Mouse (Mus musculus): ENCODE data around the gene Zfp689. TPM values are rescaled to one million over a fixed set of nuclear protein-coding genes. Genes with fewer than 3 reads are reported as not detected.
"Not testable (repeated sequence)": the region's sequence is repeated elsewhere in the genome, so short reads cannot be mapped to it uniquely, and the experiment has no call there.

Gene Zfp689
- polyA plus RNA-seq, 1 experiment from 2014 or later = 17.6 TPM

DNA sequence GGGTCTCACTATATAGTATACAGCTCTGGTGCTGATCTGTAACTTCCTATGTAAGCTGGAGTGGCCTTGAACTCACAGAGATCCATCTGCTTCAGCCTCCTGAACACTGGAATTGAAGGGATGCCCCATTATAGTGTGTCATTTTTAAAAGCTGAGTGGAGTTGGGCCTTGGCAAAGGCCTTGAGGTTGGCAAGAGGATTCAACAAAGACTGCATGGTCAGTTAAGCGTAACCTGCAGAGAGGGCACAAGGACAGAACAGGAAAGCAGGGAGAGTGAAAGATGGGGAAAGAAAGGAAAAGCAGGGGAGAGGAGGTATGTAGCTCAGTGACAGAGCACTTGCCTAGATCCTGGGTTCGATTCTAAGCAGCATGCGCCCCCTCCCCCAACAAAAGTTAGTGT lies 23.7 kb downstream of the Zfp689 start:
- ATAC-seq = no peak
- no peak overlapping the region for H3K4me2 ChIP-seq (ENCODE audit: low read length)
- no peak overlapping the region for H3K4me3 ChIP-seq (ENCODE audit: low read depth, low read length)
- H3K27me3 ChIP-seq (ENCODE audit: control insufficient read depth, insufficient read depth, low read depth, low read length) = no peaks in the 10 kb centered on the region
- no peak overlapping the region for H3K9ac ChIP-seq (ENCODE audit: low read depth, low read length)
- 85% methylated on average over 3 of the region's 3 CpGs for WGBS
- H3K9me3 ChIP-seq (replicated peaks; ENCODE audit: control insufficient read depth, low read length, poor library complexity, severe bottlenecking) = no peaks in the 10 kb centered on the region
- H3K4me1 ChIP-seq (ENCODE audit: control insufficient read depth, insufficient read depth, low read length) = peaks cover 5% of the 10 kb centered on the region
- H3K27ac ChIP-seq (ENCODE audit: low read length) = no peak overlapping the region
- H3K36me3 ChIP-seq (ENCODE audit: control insufficient read depth, insufficient read depth, low read length) = no peaks in the 10 kb centered on the region

DNA sequence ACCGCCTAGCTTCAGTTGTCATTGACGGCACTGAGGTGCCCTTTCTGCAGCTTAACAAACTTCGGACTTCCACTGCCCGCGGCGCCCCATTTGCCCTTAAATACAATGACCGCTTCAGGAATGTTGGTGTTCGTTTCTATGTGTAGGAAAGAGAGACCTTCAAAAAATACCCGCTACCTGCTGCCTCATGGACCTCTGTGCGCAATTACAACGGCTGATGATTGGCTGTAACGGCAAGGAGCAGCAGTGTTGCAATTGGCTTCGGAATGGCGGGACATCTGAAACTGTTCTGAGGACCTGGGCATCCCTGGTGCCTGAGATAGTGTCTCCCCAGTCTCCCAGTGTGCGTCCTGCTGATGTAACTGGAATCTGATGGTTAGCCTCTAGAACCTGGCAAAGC lies 26.7 kb downstream of the Zfp689 start:
- Histone ChIP-seq H3K4me3 (ENCODE audit: low read depth, low read length) (peak overlapping the region; percentile 74), H3K9me3 (replicated peaks; ENCODE audit: control insufficient read depth, low read length, poor library complexity, severe bottlenecking) (no peaks in the 10 kb centered on the region), H3K9ac (ENCODE audit: low read depth, low read length) (peak overlapping the region; percentile 95), H3K27me3 (ENCODE audit: control insufficient read depth, insufficient read depth, low read depth, low read length) (no peaks in the 10 kb centered on the region), H3K4me2 (ENCODE audit: low read length) (peak overlapping the region; percentile 93), H3K36me3 (ENCODE audit: control insufficient read depth, insufficient read depth, low read length) (no peaks in the 10 kb centered on the region), H3K27ac (ENCODE audit: low read length) (peak overlapping the region; percentile 82), H3K4me1 (ENCODE audit: control insufficient read depth, insufficient read depth, low read length) (peaks cover 5% of the 10 kb centered on the region)
- under 1% methylated on average over 15 of the region's 15 CpGs for WGBS
- ATAC-seq = peak; percentile 84

DNA sequence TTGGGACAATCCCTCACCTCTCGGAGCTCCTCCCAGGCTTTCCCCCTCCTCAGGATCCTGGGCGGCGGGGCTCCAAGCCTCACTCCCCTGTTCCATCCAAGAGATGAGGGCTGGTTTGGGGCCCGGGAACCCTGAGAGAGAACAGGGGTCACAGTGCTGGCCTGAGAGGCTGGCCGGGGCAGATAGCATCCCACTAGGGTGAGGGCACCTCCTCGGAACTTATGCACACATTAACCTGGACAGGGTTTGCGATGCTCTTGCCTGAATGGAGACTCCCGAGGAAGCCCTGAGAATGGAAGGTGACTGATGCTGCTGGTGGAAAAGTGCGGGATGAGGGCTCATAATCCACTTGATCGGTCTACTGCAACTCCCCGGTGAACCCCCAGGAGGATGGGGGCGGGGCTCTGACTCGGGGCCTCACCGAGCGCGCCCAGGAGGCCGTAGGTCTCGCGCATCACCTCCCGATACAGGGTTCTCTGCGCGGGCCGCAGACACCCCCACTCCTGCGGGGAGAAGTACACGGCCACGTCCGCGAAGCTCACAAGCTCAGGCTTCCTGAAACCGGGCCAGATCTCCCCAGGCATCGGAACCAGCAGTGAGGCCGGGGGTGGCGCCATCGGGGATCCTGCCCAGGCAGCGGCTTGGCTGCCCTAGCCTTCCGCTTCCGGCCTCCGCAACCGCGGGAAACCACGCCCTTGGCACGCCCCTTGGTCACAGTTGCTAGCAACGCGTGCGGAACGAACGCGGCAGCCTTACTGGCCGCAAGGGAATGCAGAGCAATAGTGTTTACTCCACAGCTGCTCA lies 27.4 kb downstream of the Zfp689 start, which contains the start of gene Zfp688:
Gene Zfp688 (minus strand): TSS at position 681 of the 804 bp plus-strand sequence.
- peak within 1 kb of the TSS; percentile 93 for H3K4me2 ChIP-seq (ENCODE audit: low read length)
- no peaks in the 10 kb centered on the region for H3K36me3 ChIP-seq (ENCODE audit: control insufficient read depth, insufficient read depth, low read length)
- peak; percentile 96 for ATAC-seq
- H3K4me3 ChIP-seq (ENCODE audit: low read depth, low read length) = peak within 1 kb of the TSS; percentile 74
- no peaks in the 10 kb centered on the region for H3K9me3 ChIP-seq (replicated peaks; ENCODE audit: control insufficient read depth, low read length, poor library complexity, severe bottlenecking)
- peak within 1 kb of the TSS; percentile 95 for H3K9ac ChIP-seq (ENCODE audit: low read depth, low read length)
- H3K27ac ChIP-seq (ENCODE audit: low read length) = peak within 1 kb of the TSS; percentile 82
- under 1% methylated on average over 48 of the region's 48 CpGs for WGBS
- H3K4me1 ChIP-seq (ENCODE audit: control insufficient read depth, insufficient read depth, low read length) = peaks cover 5% of the 10 kb centered on the region
- H3K27me3 ChIP-seq (ENCODE audit: control insufficient read depth, insufficient read depth, low read depth, low read length) = no peaks in the 10 kb centered on the region

DNA sequence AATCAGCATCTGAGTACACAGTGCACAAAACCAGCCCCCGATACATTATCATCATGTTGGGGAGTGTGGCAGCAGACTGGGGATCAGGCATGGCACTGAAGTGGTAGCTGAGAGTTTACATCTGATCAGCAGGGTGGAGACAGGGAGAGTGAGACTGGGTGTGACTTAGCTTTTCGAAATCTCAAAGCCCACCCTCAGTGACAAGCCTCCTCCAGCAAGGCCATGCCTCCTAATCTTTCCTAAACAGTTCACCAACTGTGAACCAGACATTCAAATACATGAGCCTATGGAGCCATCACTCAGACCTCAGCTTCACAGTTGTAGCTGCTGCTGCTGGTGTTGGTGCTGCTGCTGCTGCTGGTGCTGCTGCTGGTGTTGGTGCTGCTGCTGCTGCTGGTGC lies 37.5 kb downstream of the Zfp689 start:
- no peaks in the 10 kb centered on the region for H3K4me1 ChIP-seq (ENCODE audit: control insufficient read depth, insufficient read depth, low read length)
- H3K27ac ChIP-seq (ENCODE audit: low read length) = no peak overlapping the region
- H3K4me2 ChIP-seq (ENCODE audit: low read length) = no peak overlapping the region
- no peak overlapping the region for H3K9ac ChIP-seq (ENCODE audit: low read depth, low read length)
- no peak for ATAC-seq
- H3K36me3 ChIP-seq (ENCODE audit: control insufficient read depth, insufficient read depth, low read length) = no peaks in the 10 kb centered on the region
- no peaks in the 10 kb centered on the region for H3K27me3 ChIP-seq (ENCODE audit: control insufficient read depth, insufficient read depth, low read depth, low read length)
- no peaks in the 10 kb centered on the region for H3K9me3 ChIP-seq (replicated peaks; ENCODE audit: control insufficient read depth, low read length, poor library complexity, severe bottlenecking)
- 73% methylated on average over 2 of the region's 2 CpGs for WGBS
- no peak overlapping the region for H3K4me3 ChIP-seq (ENCODE audit: low read depth, low read length)

DNA sequence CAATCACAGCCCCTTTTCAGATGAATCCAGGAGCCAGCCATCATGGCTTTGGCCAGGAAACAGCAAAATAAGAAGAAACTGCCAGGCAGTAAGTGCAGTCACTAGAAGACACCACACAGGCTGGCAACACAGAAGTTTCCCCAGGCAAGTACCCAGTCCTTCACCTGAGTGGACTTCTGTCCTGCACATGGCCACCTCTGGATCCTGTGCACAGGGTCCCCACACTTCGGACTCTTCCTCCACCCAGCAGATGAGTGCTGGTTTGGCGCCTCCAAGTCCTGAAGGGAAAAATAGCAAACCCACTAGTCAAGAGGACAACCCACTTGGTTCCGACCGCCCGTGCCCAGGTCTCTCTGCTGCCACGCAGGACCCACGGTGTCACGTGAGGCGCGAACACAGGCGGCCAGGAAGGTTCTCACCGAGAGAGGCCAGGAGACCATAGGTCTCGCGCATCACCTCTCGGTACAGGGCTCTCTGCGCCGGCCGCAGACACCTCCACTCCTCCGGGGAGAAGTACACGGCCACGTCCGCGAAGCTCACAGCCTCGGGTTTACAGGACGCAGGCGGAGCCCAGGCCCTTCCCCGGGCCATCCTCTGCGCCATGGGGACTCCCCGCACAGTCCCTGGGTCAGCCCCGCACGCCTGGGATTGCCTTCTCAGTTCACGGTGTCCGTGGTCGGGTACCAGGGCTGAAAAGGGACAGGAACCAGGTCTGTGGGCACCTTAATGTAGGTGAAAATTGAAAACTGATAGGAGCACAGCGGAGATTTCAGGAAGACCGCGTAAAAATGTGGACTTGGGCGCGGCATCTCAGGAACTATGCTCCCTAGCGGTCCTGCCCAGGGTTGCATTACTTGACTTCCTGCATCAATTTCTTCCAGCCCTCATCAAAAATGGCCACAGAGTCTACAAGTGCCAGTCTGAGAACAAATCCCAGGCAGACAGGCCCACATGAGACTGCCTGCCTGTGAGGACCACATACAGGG lies 42.7 kb downstream of the Zfp689 start, which contains the start of gene Zfp764:
Gene Zfp764 (minus strand): TSS at position 821 of the 986 bp plus-strand sequence.
- ATAC-seq = peak; percentile 88
- Histone ChIP-seq H3K4me3 (ENCODE audit: low read depth, low read length) (peak within 1 kb of the TSS; percentile 53), H3K9ac (ENCODE audit: low read depth, low read length) (peak within 1 kb of the TSS; percentile 79), H3K27ac (ENCODE audit: low read length) (peak within 1 kb of the TSS; percentile 81), H3K4me2 (ENCODE audit: low read length) (peak within 1 kb of the TSS; percentile 83)
- H3K27me3 ChIP-seq (ENCODE audit: control insufficient read depth, insufficient read depth, low read depth, low read length); H3K9me3 ChIP-seq (replicated peaks; ENCODE audit: control insufficient read depth, low read length, poor library complexity, severe bottlenecking); H3K4me1 ChIP-seq (ENCODE audit: control insufficient read depth, insufficient read depth, low read length); H3K36me3 ChIP-seq (ENCODE audit: control insufficient read depth, insufficient read depth, low read length): not testable (repeated sequence)
- 6% methylated on average over 40 of the region's 40 CpGs for WGBS

DNA sequence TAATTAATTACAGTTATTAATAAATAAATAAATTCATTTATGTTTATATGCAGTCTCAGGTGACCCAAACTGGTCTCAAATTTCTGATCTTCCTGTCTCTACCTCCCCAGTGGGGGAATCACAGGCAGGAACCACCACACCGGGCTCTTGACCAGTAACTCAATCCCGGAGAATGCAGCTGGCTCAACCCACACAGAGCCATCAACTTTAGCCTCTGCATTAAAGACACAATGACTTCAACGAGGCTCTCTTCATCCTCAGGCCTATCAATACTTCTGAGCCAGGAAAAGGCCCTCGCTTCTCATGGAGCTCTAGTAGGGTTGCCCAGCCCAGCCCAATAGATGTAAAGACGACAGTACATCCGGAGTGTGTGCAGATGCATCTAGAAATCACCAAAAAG lies 44.9 kb downstream of the Zfp689 start:
- H3K4me2 ChIP-seq (ENCODE audit: low read length); H3K36me3 ChIP-seq (ENCODE audit: control insufficient read depth, insufficient read depth, low read length); H3K9me3 ChIP-seq (replicated peaks; ENCODE audit: control insufficient read depth, low read length, poor library complexity, severe bottlenecking); H3K27me3 ChIP-seq (ENCODE audit: control insufficient read depth, insufficient read depth, low read depth, low read length); H3K4me3 ChIP-seq (ENCODE audit: low read depth, low read length); ATAC-seq; H3K4me1 ChIP-seq (ENCODE audit: control insufficient read depth, insufficient read depth, low read length); H3K27ac ChIP-seq (ENCODE audit: low read length); H3K9ac ChIP-seq (ENCODE audit: low read depth, low read length): not testable (repeated sequence)
- 98% methylated on average over 6 of the region's 6 CpGs for WGBS

DNA sequence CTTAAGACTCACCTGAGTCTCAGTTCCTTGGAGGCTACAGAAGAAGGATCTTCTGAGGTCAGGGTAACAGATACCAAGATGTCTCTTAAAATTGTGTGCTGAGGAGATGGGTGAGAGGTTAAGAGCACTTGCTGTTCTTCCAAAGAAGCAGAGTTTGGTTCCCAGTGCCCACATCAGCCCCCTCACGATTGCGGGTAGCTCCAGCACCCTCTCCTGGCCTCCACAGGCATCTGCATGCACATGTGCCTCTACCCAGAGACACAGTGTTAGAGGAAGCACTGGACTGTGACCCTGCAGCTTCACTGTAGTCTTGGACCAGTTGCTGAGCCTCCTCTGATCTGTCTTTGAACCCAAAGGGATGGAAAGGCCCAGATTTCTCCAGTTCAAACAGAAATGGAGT lies 46.0 kb downstream of the Zfp689 start:
- no peaks in the 10 kb centered on the region for H3K27me3 ChIP-seq (ENCODE audit: control insufficient read depth, insufficient read depth, low read depth, low read length)
- no peak overlapping the region for H3K27ac ChIP-seq (ENCODE audit: low read length)
- no peak for ATAC-seq
- H3K4me2 ChIP-seq (ENCODE audit: low read length) = no peak overlapping the region
- H3K4me1 ChIP-seq (ENCODE audit: control insufficient read depth, insufficient read depth, low read length) = peaks cover 3% of the 10 kb centered on the region; the same call in 1 of the 2 replicates
- H3K36me3 ChIP-seq (ENCODE audit: control insufficient read depth, insufficient read depth, low read length) = no peaks in the 10 kb centered on the region
- no peaks in the 10 kb centered on the region for H3K9me3 ChIP-seq (replicated peaks; ENCODE audit: control insufficient read depth, low read length, poor library complexity, severe bottlenecking)
- no peak overlapping the region for H3K4me3 ChIP-seq (ENCODE audit: low read depth, low read length)
- 57% methylated on average over 2 of the region's 2 CpGs for WGBS
- H3K9ac ChIP-seq (ENCODE audit: low read depth, low read length) = no peak overlapping the region

DNA sequence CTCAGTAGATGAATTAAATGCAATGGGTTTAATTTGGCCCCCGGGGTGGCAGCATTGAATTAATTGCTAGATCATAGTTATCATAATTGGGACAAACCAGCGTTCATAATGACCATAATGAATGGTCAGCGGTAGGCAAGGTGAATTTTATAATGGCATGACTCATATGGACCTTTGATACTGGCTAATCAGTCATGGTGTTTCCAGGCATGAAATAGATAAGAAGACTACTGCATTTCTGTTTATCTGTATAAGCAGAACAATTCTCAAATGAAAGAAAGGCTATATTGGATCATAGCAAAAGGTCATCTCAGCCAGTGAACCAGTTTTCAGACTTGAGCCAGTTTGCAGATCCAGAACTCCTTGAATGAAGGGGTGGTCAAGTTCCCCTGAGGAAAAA lies 48.6 kb downstream of the Zfp689 start:
- no peak for ATAC-seq
- no peak overlapping the region for H3K27ac ChIP-seq (ENCODE audit: low read length)
- H3K4me3 ChIP-seq (ENCODE audit: low read depth, low read length) = no peak overlapping the region
- no peak overlapping the region for H3K4me2 ChIP-seq (ENCODE audit: low read length)
- no peaks in the 10 kb centered on the region for H3K9me3 ChIP-seq (replicated peaks; ENCODE audit: control insufficient read depth, low read length, poor library complexity, severe bottlenecking)
- 62% methylated on average over 3 of the region's 3 CpGs for WGBS
- H3K9ac ChIP-seq (ENCODE audit: low read depth, low read length) = no peak overlapping the region
- H3K4me1 ChIP-seq (ENCODE audit: control insufficient read depth, insufficient read depth, low read length) = no peaks in the 10 kb centered on the region
- no peaks in the 10 kb centered on the region for H3K27me3 ChIP-seq (ENCODE audit: control insufficient read depth, insufficient read depth, low read depth, low read length)
- H3K36me3 ChIP-seq (ENCODE audit: control insufficient read depth, insufficient read depth, low read length) = no peaks in the 10 kb centered on the region
